Mouse (Mus musculus) heart, embryonic 15.5 days (tissue): Measurements from ENCODE around the gene Tmem170b. TPM values are rescaled to one million over a fixed set of nuclear protein-coding genes. Genes with fewer than 3 reads are reported as not detected.

Experiments used
- ATAC-seq: fragments of 200-750 bp; cut with Nextera tagmentation; replicated peaks from 2 replicates; pipeline ENCODE4 v1.8.0; 2017; ENCODE audit warnings: low read depth, moderate TSS enrichment; ENCODE audit not compliant: insufficient number of reproducible peaks, insufficient read depth, low FRiP score
- H3K27ac ChIP-seq: fragments of 300-500 bp; sonication (generic); 2 replicates; pipeline ENCODE4 v1.5.1; 2015; ENCODE audit warnings: mild to moderate bottlenecking, inconsistent platforms
- H3K27me3 ChIP-seq: fragments of 300-500 bp; sonication (generic); 2 replicates; pipeline ENCODE4 v1.6.1; 2015; ENCODE audit warnings: inconsistent platforms
- H3K36me3 ChIP-seq: fragments of 300-500 bp; sonication (generic); 2 replicates; pipeline ENCODE4 v1.6.1; 2015; ENCODE audit warnings: mild to moderate bottlenecking, inconsistent platforms
- H3K4me1 ChIP-seq: fragments of 300-500 bp; sonication (generic); replicated peaks from 2 replicates; pipeline ENCODE4 v1.6.1; 2015; ENCODE audit warnings: inconsistent platforms
- H3K4me2 ChIP-seq: fragments of 300-500 bp; sonication (generic); 2 replicates; pipeline ENCODE4 v1.6.1; 2015; ENCODE audit warnings: inconsistent platforms, mild to moderate bottlenecking, moderate library complexity
- H3K4me3 ChIP-seq: fragments of 300-500 bp; sonication (generic); 2 replicates; pipeline ENCODE4 v1.5.1; 2015; ENCODE audit warnings: mild to moderate bottlenecking, inconsistent platforms
- H3K9ac ChIP-seq: fragments of 300-500 bp; sonication (generic); 2 replicates; pipeline ENCODE4 v1.6.1; 2015; ENCODE audit warnings: mild to moderate bottlenecking, inconsistent platforms
- H3K9me3 ChIP-seq: fragments of 300-500 bp; sonication (generic); replicated peaks from 2 replicates; pipeline ENCODE4 v1.6.1; 2016; ENCODE audit warnings: inconsistent platforms
- WGBS: fragments of 180-500 bp; shearing (Covaris S2); methylation state at CpG from one replicate; pipeline ENCODE4 v1.1.7; 2015; ENCODE audit warnings: mixed read lengths; 5-methylcytosine and 5-hydroxymethylcytosine counted together
- polyA plus RNA-seq: library from polyadenylated mRNA; unstranded; fragments of >200 nt; fragmentation: Nextera tagmentation; extraction: Ambion mirVana; gene quantifications from 2 replicates; pipeline ENCODE4 v1.2.1, GENCODE M21; 2015

Tmem170b gene
- polyA plus RNA-seq, 1 experiment from 2014 or later: 11.2 TPM

- WGBS: 87% methylated on average over 3 of the region's 3 CpGs
- Histone ChIP-seq H3K27me3 (no peaks in the 10 kb centered on the region), H3K36me3 (no peaks in the 10 kb centered on the region)
Measured at GRCm38 (mm10) chr13:41584358-41584680, 21.4 kb upstream of the Tmem170b start.

DNA sequence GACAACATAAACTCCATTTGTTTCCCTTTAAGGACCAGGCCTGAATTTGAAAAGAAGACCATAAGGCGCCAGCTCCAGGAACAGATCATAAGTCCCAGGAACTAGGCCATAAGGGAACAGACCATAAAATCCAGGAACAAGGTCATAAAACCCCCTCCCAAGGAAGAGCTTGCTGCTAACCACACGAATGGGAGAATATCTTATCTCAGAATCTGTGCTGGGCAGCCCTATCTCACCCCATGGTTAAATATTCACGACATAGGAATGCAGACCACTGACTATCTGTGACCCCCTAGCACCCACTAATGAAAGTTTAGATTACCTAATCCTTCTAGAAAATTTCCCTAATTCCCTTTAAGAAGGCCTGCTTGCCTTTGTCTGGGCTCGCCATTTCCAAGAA is 20.8 kb upstream of the Tmem170b start:
- Histone ChIP-seq H3K4me3 (no peak overlapping the region), H3K36me3 (no peaks in the 10 kb centered on the region), H3K9me3 (no peaks in the 10 kb centered on the region), H3K9ac (no peak overlapping the region), H3K4me2 (no peak overlapping the region), H3K27ac (no peak overlapping the region), H3K4me1 (no peaks in the 10 kb centered on the region), H3K27me3 (no peaks in the 10 kb centered on the region)
- 72% methylated on average over 4 of the region's 4 CpGs for WGBS
- ATAC-seq: no peak

More at GRCm38 (mm10) chr13:41584358-41584680, 21.4 kb upstream of the Tmem170b start:
- no peaks in the 10 kb centered on the region for H3K4me1 ChIP-seq
- no peak overlapping the region for H3K27ac ChIP-seq
- no peak overlapping the region for H3K9ac ChIP-seq
- no peak overlapping the region for H3K4me3 ChIP-seq
- H3K4me2 ChIP-seq: no peak overlapping the region
- ATAC-seq: no peak
- H3K9me3 ChIP-seq: no peaks in the 10 kb centered on the region

- Histone ChIP-seq H3K36me3 (no peaks in the 10 kb centered on the region), H3K9me3 (no peaks in the 10 kb centered on the region), H3K27me3 (no peaks in the 10 kb centered on the region), H3K4me1 (no peaks in the 10 kb centered on the region), H3K4me2 (no peak overlapping the region), H3K27ac (0 out of 2 replicates have a peak overlapping the region, but pooled peaks have one; percentile 8), H3K4me3 (no peak overlapping the region), H3K9ac (no peak overlapping the region)
- WGBS: 37% methylated on average over 2 of the region's 2 CpGs
- no peak for ATAC-seq
Measured at GRCm38 (mm10) chr13:41596678-41597077, 9.0 kb upstream of the Tmem170b start.

GRCm38 (mm10) chr13:41599977-41600376 is 5.7 kb upstream of the Tmem170b start:
- no peak overlapping the region for H3K4me3 ChIP-seq
- H3K27me3 ChIP-seq: no peaks in the 10 kb centered on the region
- H3K27ac ChIP-seq: no peak overlapping the region
- no peaks in the 10 kb centered on the region for H3K36me3 ChIP-seq
- H3K4me1 ChIP-seq: 0 out of 2 replicates have a peak, but pooled peaks cover 3% of the 10 kb centered on the region
- no peak overlapping the region for H3K4me2 ChIP-seq
- 66% methylated on average over 4 of the region's 4 CpGs for WGBS
- ATAC-seq: no peak
- H3K9ac ChIP-seq: no peak overlapping the region
- H3K9me3 ChIP-seq: no peaks in the 10 kb centered on the region

GRCm38 (mm10) chr13:41601056-41601455 is 4.7 kb upstream of the Tmem170b start:
- Histone ChIP-seq H3K27me3 (no peaks in the 10 kb centered on the region), H3K4me1 (0 out of 2 replicates have a peak, but pooled peaks cover 3% of the 10 kb centered on the region), H3K4me3 (no peak overlapping the region), H3K36me3 (no peaks in the 10 kb centered on the region), H3K4me2 (no peak overlapping the region), H3K9me3 (no peaks in the 10 kb centered on the region), H3K27ac (no peak overlapping the region), H3K9ac (no peak overlapping the region)
- WGBS: 84% methylated on average over 3 of the region's 3 CpGs
- no peak for ATAC-seq

GRCm38 (mm10) chr13:41603921-41604466 is 1.7 kb upstream of the Tmem170b start:
- WGBS: 72% methylated on average over 5 of the region's 5 CpGs

GRCm38 (mm10) chr13:41606081-41607000 is 634 bp downstream of the Tmem170b start:
- Histone ChIP-seq H3K9me3 (no peaks in the 10 kb centered on the region), H3K36me3 (no peaks in the 10 kb centered on the region), H3K4me1 (peaks cover 8% of the 10 kb centered on the region), H3K4me3 (peak overlapping the region; percentile 90), H3K9ac (peak overlapping the region; percentile 87), H3K27me3 (no peaks in the 10 kb centered on the region), H3K4me2 (peak overlapping the region; percentile 69), H3K27ac (peak overlapping the region; percentile 89)
- WGBS: 1% methylated on average over 64 of the region's 67 CpGs
- ATAC-seq: peak; percentile 31; the same call in 1 of the 2 replicates

More at GRCm38 (mm10) chr13:41603921-41604466, 1.7 kb upstream of the Tmem170b start:
- Histone ChIP-seq H3K4me3 (no peak overlapping the region), H3K9ac (no peak overlapping the region), H3K4me1 (peaks cover 8% of the 10 kb centered on the region), H3K27ac (no peak overlapping the region), H3K9me3 (no peaks in the 10 kb centered on the region), H3K4me2 (no peak overlapping the region), H3K36me3 (no peaks in the 10 kb centered on the region), H3K27me3 (no peaks in the 10 kb centered on the region)
- no peak for ATAC-seq

- no peak for ATAC-seq
- no peak overlapping the region for H3K27ac ChIP-seq
- H3K36me3 ChIP-seq: no peaks in the 10 kb centered on the region
- WGBS: 86% methylated on average over 3 of the region's 3 CpGs
- peaks cover 8% of the 10 kb centered on the region for H3K4me1 ChIP-seq
- H3K4me2 ChIP-seq: peak overlapping the region; percentile 69; the same call in 1 of the 2 replicates
- H3K27me3 ChIP-seq: no peaks in the 10 kb centered on the region
- no peaks in the 10 kb centered on the region for H3K9me3 ChIP-seq
- H3K9ac ChIP-seq: no peak overlapping the region
- no peak overlapping the region for H3K4me3 ChIP-seq
Measured at GRCm38 (mm10) chr13:41607589-41607988, 1.9 kb downstream of the Tmem170b start.

DNA sequence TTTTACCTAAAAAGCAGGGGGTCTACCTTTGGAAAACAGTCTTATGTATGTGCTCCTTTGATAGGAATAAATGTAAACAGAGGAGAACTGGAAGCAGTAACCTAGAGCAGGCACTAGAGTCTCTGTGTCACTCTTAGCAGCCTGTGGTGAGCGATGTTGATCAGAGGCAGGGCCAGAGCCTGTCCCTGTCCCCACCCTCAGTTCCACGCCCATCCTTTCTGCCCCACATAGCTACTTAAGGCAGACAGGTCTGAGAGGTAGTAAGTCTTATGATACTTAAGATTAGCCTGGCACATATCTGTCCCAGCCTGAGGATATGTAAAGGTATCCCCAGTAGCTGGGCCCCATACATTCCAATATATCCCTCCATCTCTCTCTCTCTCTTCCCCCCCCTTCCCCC is 2.9 kb downstream of the Tmem170b start:
- H3K36me3 ChIP-seq: no peaks in the 10 kb centered on the region

DNA sequence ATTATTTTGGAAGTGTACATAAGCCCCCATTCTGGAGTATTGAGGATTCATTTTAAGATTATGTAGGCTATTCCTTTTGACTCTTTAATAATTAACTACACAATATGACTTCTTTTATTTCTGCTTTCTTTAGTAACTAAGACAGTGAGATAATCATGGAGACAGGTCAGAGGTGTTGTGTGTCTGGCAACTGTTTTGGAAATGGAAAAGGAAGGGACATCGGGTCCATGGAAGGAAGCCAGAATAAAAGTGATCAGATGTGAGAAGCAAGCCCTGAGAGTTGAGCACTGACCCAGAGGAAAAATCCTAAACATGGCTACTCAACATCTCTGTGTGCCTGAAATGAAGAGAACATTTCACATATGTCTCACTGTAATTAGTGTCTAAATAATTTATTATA is 5.3 kb downstream of the Tmem170b start:
- no peaks in the 10 kb centered on the region for H3K27me3 ChIP-seq
- ATAC-seq: no peak
- no peaks in the 10 kb centered on the region for H3K9me3 ChIP-seq
- no peak overlapping the region for H3K4me2 ChIP-seq
- peaks cover 10% of the 10 kb centered on the region for H3K4me1 ChIP-seq
- H3K27ac ChIP-seq: no peak overlapping the region
- no peak overlapping the region for H3K9ac ChIP-seq
- WGBS: 72% methylated on average over 1 of the region's 1 CpGs
- no peaks in the 10 kb centered on the region for H3K36me3 ChIP-seq
- no peak overlapping the region for H3K4me3 ChIP-seq

More for the DNA sequence above, 2.9 kb downstream of the Tmem170b start:
- Histone ChIP-seq H3K9me3 (no peaks in the 10 kb centered on the region), H3K4me2 (no peak overlapping the region), H3K9ac (no peak overlapping the region), H3K27me3 (no peaks in the 10 kb centered on the region), H3K27ac (no peak overlapping the region), H3K4me1 (peaks cover 11% of the 10 kb centered on the region), H3K4me3 (no peak overlapping the region)
- WGBS: 45% methylated on average over 2 of the region's 2 CpGs
- no peak for ATAC-seq

- 69% methylated on average over 2 of the region's 2 CpGs for WGBS
- Histone ChIP-seq H3K9me3 (no peaks in the 10 kb centered on the region), H3K27ac (no peak overlapping the region), H3K4me2 (no peak overlapping the region), H3K9ac (no peak overlapping the region), H3K27me3 (no peaks in the 10 kb centered on the region), H3K4me1 (peaks cover 15% of the 10 kb centered on the region), H3K36me3 (no peaks in the 10 kb centered on the region), H3K4me3 (no peak overlapping the region)
- ATAC-seq: no peak
Measured at GRCm38 (mm10) chr13:41614539-41614938, 8.8 kb downstream of the Tmem170b start.
